Mouse (Mus musculus) kidney, postnatal 0 days (tissue): ENCODE results near the gene Lsamp. TPM values are rescaled to one million over a fixed set of nuclear protein-coding genes. Genes with fewer than 3 reads are reported as not detected.

Source experiments
- ATAC-seq: fragments of 200-750 bp; cut with Nextera tagmentation; replicated peaks from 2 replicates; pipeline ENCODE4 v1.8.0; 2017; ENCODE audit warnings: low read depth, moderate number of reproducible peaks, moderate TSS enrichment, moderate library complexity; ENCODE audit not compliant: low FRiP score
- DNase-seq: peaks from one replicate; pipeline ENCODE4 v3.0.0-alpha.2; 2016; ENCODE audit warnings: low spot score
- H3K27ac ChIP-seq: fragments of 300-500 bp; sonication (generic); 2 replicates; pipeline ENCODE4 v1.5.1; 2014; ENCODE audit warnings: mild to moderate bottlenecking
- H3K27me3 ChIP-seq: fragments of 300-500 bp; sonication (generic); 2 replicates; pipeline ENCODE4 v1.6.1; 2014; ENCODE audit warnings: low read length, mixed read lengths; ENCODE audit not compliant: insufficient read depth
- H3K36me3 ChIP-seq: fragments of 300-500 bp; sonication (generic); 2 replicates; pipeline ENCODE4 v1.6.1; 2014; ENCODE audit warnings: low read length, mixed read lengths; ENCODE audit not compliant: insufficient read depth
- H3K4me1 ChIP-seq: fragments of 300-500 bp; sonication (generic); replicated peaks from 2 replicates; pipeline ENCODE4 v1.6.1; 2014; ENCODE audit warnings: antibody characterized with exemption, low read length, mixed read lengths; ENCODE audit not compliant: insufficient read depth
- H3K4me2 ChIP-seq: fragments of 300-500 bp; sonication (generic); 2 replicates; pipeline ENCODE4 v1.6.1; 2014; ENCODE audit warnings: mild to moderate bottlenecking, low read length, moderate library complexity, mixed read lengths
- H3K4me3 ChIP-seq: fragments of 300-500 bp; sonication (generic); replicated peaks from 2 replicates; pipeline ENCODE4 v1.5.1; 2014; ENCODE audit warnings: low read depth, low read length
- H3K9ac ChIP-seq: fragments of 300-500 bp; sonication (generic); 2 replicates; pipeline ENCODE4 v1.6.1; 2014; ENCODE audit warnings: low read depth, low read length
- H3K9me3 ChIP-seq: fragments of 300-500 bp; sonication (generic); replicated peaks from 2 replicates; pipeline ENCODE4 v1.6.1; 2016; ENCODE audit warnings: low read length, inconsistent platforms, mixed read lengths
- CTCF ChIP-seq: IDR thresholded peaks from 2 replicates; pipeline ENCODE4 v1.5.1; 2016; ENCODE audit warnings: antibody characterized with exemption, low read depth, mild to moderate bottlenecking, moderate library complexity
- WGBS: fragments of 180-500 bp; shearing (Covaris S2); extraction: QIAGEN DNeasy Blood & Tissue Kit; methylation state at CpG from one replicate; pipeline ENCODE4 v1.1.7; 2014; 5-methylcytosine and 5-hydroxymethylcytosine counted together
- polyA plus RNA-seq: library from polyadenylated mRNA; unstranded; fragments of >200 nt; fragmentation: Nextera tagmentation; extraction: Ambion mirVana; gene quantifications from 2 replicates; pipeline ENCODE4 v1.2.1, GENCODE M21; 2015

Lsamp gene
- polyA plus RNA-seq, 1 experiment from 2014 or later = 2.7 TPM

DNA sequence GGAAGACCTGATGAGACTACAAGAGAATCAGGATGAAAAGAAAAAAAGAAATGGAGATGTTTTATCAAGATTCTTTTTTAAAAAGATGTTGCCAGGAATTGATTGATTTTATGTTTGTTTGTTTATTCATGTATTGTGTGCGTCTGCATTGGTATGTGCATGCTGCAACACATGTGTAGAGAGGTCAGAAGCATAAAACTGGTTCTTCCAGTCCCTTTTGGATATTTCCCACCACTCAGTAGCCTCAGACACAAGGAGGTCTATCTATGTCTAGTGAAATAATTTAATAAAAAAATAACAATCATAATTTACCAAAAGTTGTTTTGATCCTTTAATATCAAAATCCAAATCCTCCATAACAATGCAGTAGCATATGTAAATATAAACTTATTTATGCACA, 1400.1 kb downstream of the Lsamp start:
- TF ChIP-seq CTCF = no peak
- ATAC-seq (no peak), DNase-seq (no peak)
- Histone ChIP-seq H3K27me3 (no peaks in the 10 kb centered on the region), H3K9me3 (no peaks in the 10 kb centered on the region), H3K4me2 (no peak overlapping the region), H3K4me1 (no peaks in the 10 kb centered on the region), H3K27ac (no peak overlapping the region), H3K36me3 (no peaks in the 10 kb centered on the region), H3K9ac (no peak overlapping the region), H3K4me3 (no peak overlapping the region)
- WGBS = 67% methylated on average over 1 of the region's 1 CpGs

- Histone ChIP-seq H3K27me3 (no peaks in the 10 kb centered on the region), H3K4me1 (no peaks in the 10 kb centered on the region), H3K4me2 (peak overlapping the region; percentile 23; the same call in 1 of the 2 replicates), H3K36me3 (no peaks in the 10 kb centered on the region), H3K4me3 (no peak overlapping the region), H3K27ac (no peak overlapping the region), H3K9ac (no peak overlapping the region), H3K9me3 (no peaks in the 10 kb centered on the region)
- TF ChIP-seq CTCF = peak; percentile 60
- DNase-seq (peak; percentile 65), ATAC-seq (peak; percentile 52; the same call in 1 of the 2 replicates)
- 33% methylated on average over 7 of the region's 7 CpGs for WGBS
Measured at GRCm38 (mm10) chr16:41408850-41409249, 1424.7 kb downstream of the Lsamp start.

GRCm38 (mm10) chr16:41410671-41411070, 1426.5 kb downstream of the Lsamp start:
- no peak overlapping the region for H3K27ac ChIP-seq
- no peaks in the 10 kb centered on the region for H3K27me3 ChIP-seq
- no peak overlapping the region for H3K4me2 ChIP-seq
- no peaks in the 10 kb centered on the region for H3K9me3 ChIP-seq
- no peak for TF ChIP-seq CTCF
- WGBS = 35% methylated on average over 3 of the region's 3 CpGs
- peak; percentile 40 for DNase-seq
- no peak for ATAC-seq
- no peaks in the 10 kb centered on the region for H3K4me1 ChIP-seq
- H3K4me3 ChIP-seq = no peak overlapping the region
- no peak overlapping the region for H3K9ac ChIP-seq
- H3K36me3 ChIP-seq = no peaks in the 10 kb centered on the region

DNA sequence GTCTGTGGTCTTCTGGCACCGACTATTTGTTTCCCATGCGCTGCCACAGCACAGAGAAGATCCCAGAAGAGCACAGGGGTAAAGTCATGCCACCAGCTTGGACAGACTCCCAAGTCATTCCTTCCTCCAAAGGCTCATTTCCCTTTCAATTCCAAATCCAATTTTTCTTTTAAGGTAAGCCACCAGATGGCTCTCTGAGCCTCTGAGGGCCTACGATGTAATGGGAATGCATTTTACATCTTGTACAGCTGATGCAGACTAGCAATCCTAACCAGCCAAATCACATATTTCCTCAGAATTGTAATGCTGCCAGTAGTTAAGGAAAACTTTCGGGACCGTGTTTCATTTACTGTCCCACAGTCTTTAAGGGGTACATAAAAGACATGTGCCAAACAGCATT, 1433.2 kb downstream of the Lsamp start:
- DNase-seq = peak; percentile 16
- Histone ChIP-seq H3K36me3 (no peaks in the 10 kb centered on the region), H3K9ac (no peak overlapping the region), H3K4me3 (no peak overlapping the region), H3K4me2 (no peak overlapping the region), H3K4me1 (no peaks in the 10 kb centered on the region), H3K9me3 (no peaks in the 10 kb centered on the region), H3K27ac (no peak overlapping the region), H3K27me3 (no peaks in the 10 kb centered on the region)
- peak; percentile 52; the same call in 1 of the 2 replicates for TF ChIP-seq CTCF
- WGBS = 72% methylated on average over 5 of the region's 5 CpGs
- no peak for ATAC-seq

GRCm38 (mm10) chr16:41467391-41467790, 1483.2 kb downstream of the Lsamp start:
- no peak overlapping the region for H3K4me2 ChIP-seq
- H3K9ac ChIP-seq = no peak overlapping the region
- no peak for ATAC-seq
- no peaks in the 10 kb centered on the region for H3K36me3 ChIP-seq
- no peak overlapping the region for H3K27ac ChIP-seq
- 70% methylated on average over 2 of the region's 2 CpGs for WGBS
- no peak for DNase-seq
- no peaks in the 10 kb centered on the region for H3K27me3 ChIP-seq
- H3K4me3 ChIP-seq = no peak overlapping the region
- no peaks in the 10 kb centered on the region for H3K4me1 ChIP-seq
- TF ChIP-seq CTCF = no peak
- no peaks in the 10 kb centered on the region for H3K9me3 ChIP-seq

DNA sequence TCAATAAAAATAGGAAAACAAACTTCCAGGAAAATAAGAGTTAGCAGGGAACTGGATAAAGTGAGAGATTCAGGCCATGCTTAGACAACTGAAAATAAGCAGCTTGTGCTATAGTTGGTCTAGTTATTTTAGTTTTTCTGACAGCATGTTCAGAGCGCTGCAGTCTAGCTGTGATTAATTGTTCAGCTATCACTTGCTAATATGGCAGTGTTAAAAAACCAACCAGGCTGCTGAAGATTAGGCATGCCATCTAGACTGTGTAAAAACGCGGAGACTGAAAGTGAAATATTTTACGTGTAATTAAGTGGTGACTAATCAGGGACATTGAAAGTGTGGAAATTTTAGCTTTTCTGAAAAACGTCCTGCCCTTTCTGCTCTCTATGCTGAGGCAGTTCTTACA, 1494.5 kb downstream of the Lsamp start:
- ATAC-seq (no peak), DNase-seq (no peak)
- WGBS = 70% methylated on average over 5 of the region's 5 CpGs
- no peak for TF ChIP-seq CTCF
- Histone ChIP-seq H3K9ac (no peak overlapping the region), H3K4me2 (no peak overlapping the region), H3K9me3 (no peaks in the 10 kb centered on the region), H3K27me3 (no peaks in the 10 kb centered on the region), H3K4me3 (no peak overlapping the region), H3K27ac (no peak overlapping the region), H3K4me1 (no peaks in the 10 kb centered on the region), H3K36me3 (no peaks in the 10 kb centered on the region)

DNA sequence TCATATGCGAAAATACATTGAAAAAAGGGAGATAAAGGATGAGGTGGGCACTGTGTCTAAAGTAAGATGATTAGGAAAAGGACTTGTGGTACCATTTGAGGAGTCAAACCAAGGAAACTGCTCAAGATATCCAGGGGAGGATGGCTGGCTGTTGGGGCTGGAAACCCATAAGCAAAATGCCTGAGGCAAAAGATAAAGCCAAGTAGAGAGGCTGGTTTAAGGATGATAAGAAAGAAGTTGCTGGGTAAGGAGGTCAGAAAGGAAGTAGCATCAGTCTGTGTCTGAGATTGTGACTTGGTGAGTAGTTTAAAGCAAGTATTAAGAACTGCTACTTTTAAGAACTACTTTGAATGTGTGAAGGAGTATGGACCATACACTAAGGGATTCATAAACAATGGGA, 1497.7 kb downstream of the Lsamp start:
- Histone ChIP-seq H3K27ac (no peak overlapping the region), H3K4me3 (no peak overlapping the region), H3K9ac (no peak overlapping the region), H3K9me3 (no peaks in the 10 kb centered on the region), H3K36me3 (no peaks in the 10 kb centered on the region), H3K4me2 (no peak overlapping the region), H3K4me1 (no peaks in the 10 kb centered on the region), H3K27me3 (no peaks in the 10 kb centered on the region)
- 89% methylated on average over 1 of the region's 1 CpGs for WGBS
- no peak for DNase-seq
- no peak for TF ChIP-seq CTCF
- no peak for ATAC-seq
